Mouse (Mus musculus) adipocyte (in vitro differentiated cells): ENCODE results near the gene Elavl1.

ENCODE experiments used
- DNase-seq: peaks from one replicate; pipeline ENCODE4 v3.0.0-alpha.2; 2016; ENCODE audit warnings: low spot score

Elavl1 gene

GRCm38 (mm10) chr8:4321031-4321430 is 4.2 kb downstream of the Elavl1 start:
- DNase-seq, result no peak

DNA sequence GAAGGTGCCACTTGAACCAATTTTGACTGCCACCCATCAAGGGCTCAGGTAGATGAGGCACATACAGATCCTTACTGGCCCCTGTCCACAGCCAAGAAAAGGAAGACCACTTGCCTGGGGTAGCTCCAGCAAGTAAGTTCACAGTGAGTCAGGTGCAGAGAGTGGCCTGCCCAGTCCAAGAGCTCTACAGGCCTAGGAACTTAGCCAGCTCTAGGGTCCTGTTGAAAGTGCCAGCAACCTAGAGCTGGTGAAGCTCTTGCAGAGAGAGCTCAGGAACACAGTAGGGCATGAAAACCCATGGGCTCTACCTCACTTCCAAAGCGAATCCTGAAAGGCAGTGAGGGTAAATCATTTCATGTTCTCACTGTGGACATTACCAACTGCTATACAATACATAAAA is 4.8 kb downstream of the Elavl1 start:
- DNase-seq, result no peak

DNA sequence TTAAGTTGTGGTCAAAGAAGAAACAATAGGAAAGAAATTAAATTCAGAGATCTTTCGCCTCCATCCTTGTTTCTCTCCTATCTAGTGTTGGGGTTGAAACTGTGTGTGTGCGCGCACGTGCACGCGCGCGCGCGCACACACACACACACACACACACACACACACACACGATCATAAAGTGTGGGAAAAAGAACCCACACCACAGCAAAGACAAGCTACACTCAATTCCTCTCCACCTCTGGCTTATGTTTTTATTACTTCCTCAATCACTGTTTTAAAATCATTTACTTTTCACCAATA is 5.7 kb downstream of the Elavl1 start:
- no peak for DNase-seq

- peak; percentile 60 for DNase-seq
Measured at GRCm38 (mm10) chr8:4318796-4319572, 6.2 kb downstream of the Elavl1 start.

DNA sequence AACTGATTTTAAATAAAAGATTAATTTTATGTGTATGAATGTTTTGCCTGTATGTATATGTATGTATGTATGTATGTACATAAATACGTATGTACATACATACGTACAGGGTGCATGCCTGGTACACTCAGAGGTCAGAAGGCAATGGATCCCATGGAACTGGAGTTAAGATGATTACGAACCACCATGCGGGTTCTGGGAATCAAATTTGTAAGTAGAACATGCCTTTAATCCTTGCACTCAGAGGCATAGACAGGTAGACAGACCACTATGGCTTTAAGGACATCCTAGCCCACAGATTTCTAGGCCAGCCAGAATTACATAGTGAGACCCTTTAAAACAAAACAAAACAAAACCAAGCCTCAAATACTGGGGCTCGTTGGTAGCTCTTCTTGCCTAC is 7.1 kb downstream of the Elavl1 start:
- no peak for DNase-seq

GRCm38 (mm10) chr8:4314852-4315251 is 10.4 kb downstream of the Elavl1 start:
- no peak for DNase-seq

DNA sequence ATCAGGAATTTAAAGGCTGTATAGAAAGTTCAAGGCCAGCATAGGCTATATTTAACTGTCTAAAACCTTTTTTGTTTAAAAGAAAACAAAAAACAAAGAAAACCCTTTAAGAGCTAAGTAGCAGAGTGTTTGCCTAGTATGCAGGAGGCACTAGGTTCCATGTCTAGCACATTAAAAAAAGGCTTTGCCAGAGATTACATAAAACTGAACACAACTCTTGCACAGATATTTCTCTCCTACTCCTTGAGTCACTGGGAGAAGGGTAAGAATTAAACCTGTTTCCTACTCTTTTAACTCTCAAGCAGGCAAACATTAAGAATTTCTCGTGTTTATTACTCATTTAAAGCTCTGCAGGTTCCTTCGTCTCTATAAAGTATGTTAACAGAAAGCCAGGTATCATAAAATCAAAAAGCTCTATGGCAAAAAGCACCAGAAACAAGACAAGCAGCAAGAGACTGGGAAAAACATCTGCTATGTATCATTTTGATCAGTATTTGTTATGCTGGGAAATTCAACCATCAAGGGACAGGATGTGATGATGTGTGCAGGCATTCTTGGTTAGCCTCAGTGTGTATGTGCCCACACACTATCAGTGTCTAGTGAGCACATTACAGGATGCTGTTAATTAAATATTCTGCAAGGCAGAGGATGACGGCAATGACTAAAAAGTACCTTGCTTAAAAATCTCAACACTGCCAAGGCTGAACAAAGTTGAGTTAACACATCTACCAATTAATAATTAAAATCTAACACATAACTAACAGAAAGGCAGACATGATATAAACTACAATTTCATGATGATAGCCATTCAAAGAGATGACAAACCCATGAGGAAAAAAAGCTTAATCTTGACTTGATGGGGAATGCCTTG is 11.7 kb downstream of the Elavl1 start:
- DNase-seq, result peak; percentile 67

DNA sequence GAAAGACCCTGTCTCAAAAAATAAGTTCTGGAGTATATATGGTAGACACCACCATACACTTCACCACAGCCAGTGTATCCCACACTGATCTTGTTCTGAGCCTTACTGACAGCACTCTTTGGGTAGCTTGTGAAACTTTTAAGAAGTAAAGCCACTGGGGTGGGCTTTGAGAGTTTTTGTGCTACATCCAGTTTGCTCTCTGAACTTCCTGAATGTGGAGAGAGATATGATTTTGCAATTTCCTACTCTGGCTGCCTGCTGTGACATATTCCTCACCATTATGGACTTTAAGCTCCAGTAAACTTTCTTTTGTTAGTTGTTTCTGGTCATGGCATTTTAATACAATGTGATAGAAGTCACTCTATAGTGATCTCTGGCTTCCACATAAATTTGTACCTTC is 13.1 kb downstream of the Elavl1 start:
- DNase-seq, result no peak

- DNase-seq, result no peak
Measured at GRCm38 (mm10) chr8:4305838-4306237, 19.4 kb downstream of the Elavl1 start.

- no peak for DNase-seq
Measured at GRCm38 (mm10) chr8:4304124-4304547, 21.1 kb downstream of the Elavl1 start.

GRCm38 (mm10) chr8:4297822-4298221 is 27.4 kb downstream of the Elavl1 start:
- no peak for DNase-seq

- no peak for DNase-seq
Measured at GRCm38 (mm10) chr8:4292738-4293137, 32.5 kb downstream of the Elavl1 start.

DNA sequence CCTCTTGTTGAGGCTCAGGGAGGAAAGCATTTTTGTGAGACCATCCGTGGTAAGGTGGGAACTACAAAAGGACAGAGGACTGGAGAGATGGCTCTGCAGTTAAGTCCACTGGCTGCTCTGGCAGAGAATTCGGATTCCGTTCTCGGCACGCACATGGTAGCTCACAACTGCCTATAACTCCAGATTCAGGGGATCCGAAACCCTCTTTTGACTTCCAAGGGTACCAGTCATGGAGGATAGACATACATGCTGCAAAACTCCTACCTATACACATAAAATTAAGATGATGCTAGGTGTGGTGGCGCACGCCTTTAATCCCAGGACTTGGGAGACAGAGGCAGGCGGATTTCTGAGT is 49.1 kb downstream of the Elavl1 start:
- no peak for DNase-seq

DNA sequence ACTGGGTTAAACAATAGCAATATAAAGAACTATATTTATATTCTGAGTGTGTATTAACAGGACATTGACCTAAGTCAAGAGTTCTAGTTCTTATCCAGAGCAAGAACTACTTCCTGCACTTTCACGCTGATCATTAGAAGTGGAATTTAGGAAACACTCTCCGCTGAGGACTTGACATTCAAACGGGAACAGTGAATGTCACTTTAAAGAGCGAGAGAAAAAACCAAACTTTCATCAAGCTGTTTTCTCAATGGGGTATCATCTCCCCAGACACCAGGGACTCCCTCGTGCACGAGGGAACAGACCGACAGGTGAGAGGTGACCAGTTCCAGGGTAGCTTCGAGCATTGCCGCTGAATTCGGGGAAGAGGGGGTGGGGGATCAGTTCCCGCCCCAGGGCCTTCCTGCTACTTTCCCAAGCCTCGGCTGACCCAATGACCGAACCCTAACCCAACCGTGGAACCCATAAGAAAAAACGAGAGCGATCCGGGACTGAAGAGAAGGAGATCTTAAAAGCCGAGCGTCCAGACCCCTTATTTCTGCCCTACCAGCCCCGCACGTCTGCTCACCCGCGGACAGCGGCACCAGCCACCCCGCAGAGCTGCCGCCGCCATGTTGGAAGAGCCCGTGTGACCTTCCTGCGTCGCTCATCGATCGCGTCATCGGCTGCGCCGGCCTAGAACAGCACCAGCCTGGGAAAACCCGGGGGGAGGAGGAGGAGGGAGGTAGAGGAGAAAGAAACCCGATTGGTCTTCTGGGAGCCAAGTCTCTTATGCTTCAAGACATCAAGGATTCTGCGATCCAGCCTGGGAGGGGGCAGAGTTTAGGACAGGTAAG is 49.7 kb downstream of the Elavl1 start, which contains the start of gene Timm44:
Gene Timm44, minus strand, starts transcription at position 639 of the 836 bp plus-strand sequence.
- peak; percentile 96 for DNase-seq

GRCm38 (mm10) chr8:4269609-4270008 is 55.6 kb downstream of the Elavl1 start:
- DNase-seq, result no peak

- DNase-seq, result no peak
Measured at GRCm38 (mm10) chr8:4267627-4268026, 57.6 kb downstream of the Elavl1 start.

DNA sequence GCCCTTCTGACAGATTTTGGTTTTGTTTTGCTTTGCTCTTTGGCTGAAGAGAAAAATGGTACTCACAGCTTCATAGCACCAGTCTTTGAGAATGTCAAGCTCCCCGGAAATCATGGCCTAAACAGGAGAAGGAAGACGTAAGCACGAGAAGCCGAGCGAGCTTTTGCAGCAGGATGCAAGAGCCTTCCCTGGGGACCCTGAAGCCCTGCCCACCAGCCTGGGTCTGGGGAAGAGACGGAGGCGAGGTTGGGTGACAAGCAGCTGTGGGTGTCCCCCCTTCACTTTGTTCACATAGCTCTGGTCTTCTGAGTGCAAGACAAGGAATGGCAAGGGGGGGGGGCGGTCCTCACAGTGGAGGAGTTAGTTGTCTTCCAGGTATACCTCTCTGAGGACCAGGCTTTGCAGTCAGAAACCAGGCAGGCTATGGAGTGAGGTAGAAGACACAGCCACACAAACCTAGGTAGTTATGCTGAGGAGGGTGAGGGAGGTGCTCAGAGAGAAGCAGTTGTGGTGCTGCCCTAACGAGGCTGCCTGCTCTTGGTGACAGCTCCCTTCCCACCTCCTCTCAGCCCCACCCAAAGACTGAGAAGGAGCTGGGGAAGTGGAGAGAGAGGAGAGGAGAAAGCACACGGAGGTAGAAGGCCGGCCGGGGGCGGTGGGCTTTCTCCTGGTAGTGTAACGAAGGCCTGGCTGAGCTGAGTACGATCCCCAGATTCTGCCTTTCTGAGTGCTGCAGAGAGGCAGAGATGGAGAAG is 59.9 kb downstream of the Elavl1 start:
- no peak for DNase-seq

- DNase-seq, result peak; percentile 60
Measured at GRCm38 (mm10) chr8:4263105-4263791, 62.0 kb downstream of the Elavl1 start.

DNA sequence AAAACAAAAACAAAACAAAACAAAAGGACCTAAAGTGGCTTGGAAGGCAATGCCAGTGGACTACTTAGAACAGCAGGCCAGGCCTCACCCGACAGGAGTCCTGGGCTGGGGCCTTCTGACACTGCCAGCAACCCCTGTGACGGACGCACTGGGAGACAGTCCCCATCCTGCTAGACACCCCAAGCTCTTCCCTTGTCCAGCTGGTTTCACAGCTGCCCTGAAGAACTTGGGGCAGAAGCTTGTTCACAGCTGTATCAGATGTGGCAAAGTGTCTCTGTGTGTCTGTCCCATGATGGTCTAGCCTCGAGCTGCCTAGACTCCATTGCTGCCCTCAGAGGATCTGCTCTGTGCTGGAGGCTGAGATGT is 65.4 kb downstream of the Elavl1 start:
- no peak for DNase-seq

DNA sequence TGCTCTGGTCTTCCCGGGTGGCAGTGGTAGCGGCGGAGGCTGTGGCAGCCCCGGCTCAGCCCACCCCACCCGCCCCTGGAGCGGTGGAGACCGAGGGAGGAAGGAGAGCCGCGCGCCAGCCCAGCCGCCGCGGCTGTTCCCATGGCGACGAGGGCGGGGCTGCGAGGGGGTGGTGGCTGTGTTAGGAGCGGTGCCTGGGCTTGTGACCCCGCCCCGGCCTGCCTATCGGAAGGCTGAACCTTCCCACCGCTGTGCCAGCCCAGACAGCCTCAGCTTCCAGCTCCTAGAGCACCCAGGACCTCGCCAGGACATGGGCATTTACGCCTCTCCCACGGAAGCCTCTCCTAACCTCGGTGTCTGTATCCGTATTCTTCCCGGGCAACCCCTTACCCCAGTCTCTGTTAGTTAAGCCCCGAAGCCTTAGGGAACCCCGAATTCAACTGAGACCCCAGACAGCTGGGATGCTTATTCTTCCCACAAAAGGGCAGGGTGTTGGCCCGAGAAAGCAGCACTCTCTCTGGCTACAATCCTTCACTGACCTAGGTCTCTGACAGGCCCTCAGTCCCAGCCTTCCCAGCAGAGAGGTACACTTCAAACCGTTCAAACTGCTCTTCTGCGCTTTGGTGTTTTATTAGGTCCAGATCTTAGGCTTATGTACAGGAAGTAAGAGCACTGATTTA is 65.9 kb downstream of the Elavl1 start, which contains the start of gene Ctxn1:
Gene Ctxn1, minus strand, starts transcription at position 150 of the 680 bp plus-strand sequence.
- peak; percentile 91 for DNase-seq

- DNase-seq, result no peak
Measured at GRCm38 (mm10) chr8:4258678-4259077, 66.5 kb downstream of the Elavl1 start.
